Mouse (Mus musculus): ENCODE measurements at regions not wholly inside any gene's neighbourhood (a gene's known extent, or its start where the extent isn't known, plus 50 kb on each side); places are given as distances from the start of the nearest gene placed in this dataset.

GRCm38 (mm10) chr11:113026994-113027393 lies 245.0 kb downstream of the Sox9 start:
- no peak for DNase-seq (ENCODE audit: low read depth, low spot score)

GRCm38 (mm10) chr11:113028235-113028919 lies 246.4 kb downstream of the Sox9 start:
- DNase-seq (ENCODE audit: low read depth, low spot score), result no peak

GRCm38 (mm10) chr11:113031405-113031804 lies 249.4 kb downstream of the Sox9 start:
- DNase-seq (ENCODE audit: low read depth, low spot score), result no peak

- no peak for DNase-seq (ENCODE audit: low read depth, low spot score)
These were observed 250.6 kb downstream of the Sox9 start for GRCm38 (mm10) chr11:113032487-113033228.

GRCm38 (mm10) chr11:113034911-113035310 lies 252.9 kb downstream of the Sox9 start:
- DNase-seq (ENCODE audit: low read depth, low spot score), result no peak

GRCm38 (mm10) chr11:113037736-113038135 lies 255.7 kb downstream of the Sox9 start:
- DNase-seq (ENCODE audit: low read depth, low spot score), result no peak

- no peak for DNase-seq (ENCODE audit: low read depth, low spot score)
These were observed 260.7 kb downstream of the Sox9 start for GRCm38 (mm10) chr11:113042710-113043109.

GRCm38 (mm10) chr11:113046200-113047051 lies 264.4 kb downstream of the Sox9 start:
- peak; percentile 65 for DNase-seq (ENCODE audit: low read depth, low spot score)

- DNase-seq (ENCODE audit: low read depth, low spot score), result no peak
These were observed 266.1 kb downstream of the Sox9 start for GRCm38 (mm10) chr11:113048158-113048557.

- DNase-seq (ENCODE audit: low read depth, low spot score), result no peak
These were observed 267.6 kb downstream of the Sox9 start for GRCm38 (mm10) chr11:113049593-113049992.

- DNase-seq (ENCODE audit: low read depth, low spot score), result no peak
These were observed 270.5 kb downstream of the Sox9 start for GRCm38 (mm10) chr11:113052536-113052935.

- no peak for DNase-seq (ENCODE audit: low read depth, low spot score)
These were observed 274.1 kb downstream of the Sox9 start for GRCm38 (mm10) chr11:113056042-113056632.

- DNase-seq (ENCODE audit: low read depth, low spot score), result no peak
These were observed 274.8 kb downstream of the Sox9 start for GRCm38 (mm10) chr11:113056824-113057223.

- DNase-seq (ENCODE audit: low read depth, low spot score), result no peak
These were observed 288.3 kb downstream of the Sox9 start for GRCm38 (mm10) chr11:113070365-113070764.

- no peak for DNase-seq (ENCODE audit: low read depth, low spot score)
These were observed 289.9 kb downstream of the Sox9 start for GRCm38 (mm10) chr11:113071942-113072341.

GRCm38 (mm10) chr11:113074328-113074727 lies 292.3 kb downstream of the Sox9 start:
- DNase-seq (ENCODE audit: low read depth, low spot score), result no peak

- DNase-seq (ENCODE audit: low read depth, low spot score), result no peak
These were observed 294.3 kb downstream of the Sox9 start for GRCm38 (mm10) chr11:113076371-113076770.

GRCm38 (mm10) chr11:113080311-113080710 lies 298.3 kb downstream of the Sox9 start:
- no peak for DNase-seq (ENCODE audit: low read depth, low spot score)

- no peak for DNase-seq (ENCODE audit: low read depth, low spot score)
These were observed 302.4 kb downstream of the Sox9 start for GRCm38 (mm10) chr11:113084442-113084841.

- no peak for DNase-seq (ENCODE audit: low read depth, low spot score)
These were observed 303.5 kb downstream of the Sox9 start for GRCm38 (mm10) chr11:113085556-113085955.

- no peak for DNase-seq (ENCODE audit: low read depth, low spot score)
These were observed 305.1 kb downstream of the Sox9 start for GRCm38 (mm10) chr11:113087084-113087483.
